Mouse (Mus musculus): ENCODE data around the gene Arrdc3.

The Arrdc3 gene

GRCm38 (mm10) chr13:80921593-80922327 is 38.6 kb downstream of the Arrdc3 start:
- no peak for DNase-seq

GRCm38 (mm10) chr13:80928187-80928586 is 45.0 kb downstream of the Arrdc3 start:
- DNase-seq: no peak

- no peak for DNase-seq
Observed at GRCm38 (mm10) chr13:80930030-80930429, 46.8 kb downstream of the Arrdc3 start.

GRCm38 (mm10) chr13:80932816-80933402 is 49.7 kb downstream of the Arrdc3 start:
- no peak for DNase-seq

GRCm38 (mm10) chr13:80936426-80936825 is 53.2 kb downstream of the Arrdc3 start:
- peak; percentile 7 for DNase-seq

GRCm38 (mm10) chr13:80939228-80939627 is 56.0 kb downstream of the Arrdc3 start:
- DNase-seq: no peak

- no peak for DNase-seq
Observed at GRCm38 (mm10) chr13:80939866-80940265, 56.7 kb downstream of the Arrdc3 start.

- no peak for DNase-seq
Observed at GRCm38 (mm10) chr13:80940421-80940820, 57.2 kb downstream of the Arrdc3 start.

- DNase-seq: peak; percentile 31
Observed at GRCm38 (mm10) chr13:80940860-80941630, 57.9 kb downstream of the Arrdc3 start.

GRCm38 (mm10) chr13:80944532-80944931 is 61.3 kb downstream of the Arrdc3 start:
- no peak for DNase-seq
